Mouse (Mus musculus) heart, embryonic 11.5 days (tissue): ENCODE data around the gene Ankrd24. TPM values are rescaled to one million over a fixed set of nuclear protein-coding genes. Genes with fewer than 3 reads are reported as not detected.

Experiments
- polyA plus RNA-seq: library from polyadenylated mRNA; unstranded; fragments of >200 nt; fragmentation: Nextera tagmentation; extraction: Ambion mirVana; gene quantifications from 2 replicates; pipeline ENCODE4 v1.2.1, GENCODE M21; 2014

The Ankrd24 gene
- polyA plus RNA-seq, 1 experiment from 2014 or later, result 7.2 TPM

Other genes starting within 250 kb of the Ankrd24 start
- gene Dohh, start 244.1 kb upstream of the Ankrd24 start, polyA plus RNA-seq, result 47.5 and 61.4 TPM in 2 replicates
- 1.4 and 2.9 TPM in 2 replicates for gene Gm48551, start 244.1 kb upstream of the Ankrd24 start, polyA plus RNA-seq
- 0.55 and 1.2 TPM in 2 replicates for gene Gm48552, start 239.5 kb upstream of the Ankrd24 start, polyA plus RNA-seq
- gene Smim24, start 235.5 kb upstream of the Ankrd24 start, polyA plus RNA-seq, result 4.2 and 5.8 TPM in 2 replicates
- 28.1 and 29.8 TPM in 2 replicates for gene Nfic, start 172.9 kb upstream of the Ankrd24 start, polyA plus RNA-seq
- 0.19 and 0.31 TPM in 2 replicates for gene Celf5, start 145.8 kb upstream of the Ankrd24 start, polyA plus RNA-seq
- gene Ncln, start 132.1 kb upstream of the Ankrd24 start, polyA plus RNA-seq, result 40.9 and 49.0 TPM in 2 replicates
- gene S1pr4, start 128.4 kb upstream of the Ankrd24 start, polyA plus RNA-seq, result 0.56 and 0.79 TPM in 2 replicates
- gene Gna15, start 104.3 kb upstream of the Ankrd24 start, polyA plus RNA-seq, result 2.5 and 3.4 TPM in 2 replicates
- 55.5 and 58.8 TPM in 2 replicates for gene Gna11, start 83.3 kb upstream of the Ankrd24 start, polyA plus RNA-seq
- 330 and 481 TPM in 2 replicates for gene Aes, start 69.1 kb upstream of the Ankrd24 start, polyA plus RNA-seq
- gene Tle2, start 54.0 kb upstream of the Ankrd24 start, polyA plus RNA-seq, result 17.8 and 18.3 TPM in 2 replicates
- 25.6 and 27.3 TPM in 2 replicates for gene Tle6, start 27.5 kb upstream of the Ankrd24 start, polyA plus RNA-seq
- gene BC025920, start 22.3 kb upstream of the Ankrd24 start, polyA plus RNA-seq, result 0.25 and 0.63 TPM in 2 replicates
- gene Sirt6, start 743 bp upstream of the Ankrd24 start, polyA plus RNA-seq, result 21.5 and 27.3 TPM in 2 replicates
- gene Gm10778, start 20.5 kb downstream of the Ankrd24 start, polyA plus RNA-seq, result 2.9 and 3.3 TPM in 2 replicates
- 8.0 and 13.2 TPM in 2 replicates for gene Zfp433, start 76.3 kb downstream of the Ankrd24 start, polyA plus RNA-seq
- 6.8 and 7.0 TPM in 2 replicates for gene Gm3055, start 142.6 kb downstream of the Ankrd24 start, polyA plus RNA-seq
- 1.6 and 2.5 TPM in 2 replicates for gene Gm4767, start 183.6 kb downstream of the Ankrd24 start, polyA plus RNA-seq
- 5.6 and 6.1 TPM in 2 replicates for gene Gm32687, start 235.4 kb downstream of the Ankrd24 start, polyA plus RNA-seq